Mouse (Mus musculus) brain, adult 2 months (tissue): ENCODE measurements around the gene Ccdc9b.
A peak's percentile ranks its signal among the peaks of the same experiment; 100 is the strongest.

Experiments used
- DNase-seq: peaks from one replicate; pipeline ENCODE4 v3.0.0; 2011; ENCODE audit warnings: low read depth, low spot score

The Ccdc9b gene

DNA sequence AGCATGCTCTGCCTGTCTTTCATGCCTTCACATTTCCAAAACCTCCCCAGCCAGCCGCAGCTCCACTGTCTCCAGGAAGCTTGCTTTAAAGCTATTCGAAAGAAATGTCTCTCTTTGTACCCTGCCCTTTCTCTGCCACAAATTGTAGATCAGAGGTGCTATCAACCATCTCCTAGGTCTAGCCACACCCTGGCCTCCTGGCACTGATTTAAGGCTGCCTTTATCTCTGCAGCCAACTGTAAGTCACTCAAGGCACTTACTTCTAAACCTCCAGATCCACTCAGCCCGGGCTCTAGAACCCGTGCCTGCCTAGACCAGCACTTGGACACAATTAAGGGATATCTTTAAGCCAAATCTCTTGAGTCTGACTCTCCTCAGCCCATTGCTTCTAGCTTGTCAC lies 16.0 kb upstream of the Ccdc9b start:
- no peak for DNase-seq

DNA sequence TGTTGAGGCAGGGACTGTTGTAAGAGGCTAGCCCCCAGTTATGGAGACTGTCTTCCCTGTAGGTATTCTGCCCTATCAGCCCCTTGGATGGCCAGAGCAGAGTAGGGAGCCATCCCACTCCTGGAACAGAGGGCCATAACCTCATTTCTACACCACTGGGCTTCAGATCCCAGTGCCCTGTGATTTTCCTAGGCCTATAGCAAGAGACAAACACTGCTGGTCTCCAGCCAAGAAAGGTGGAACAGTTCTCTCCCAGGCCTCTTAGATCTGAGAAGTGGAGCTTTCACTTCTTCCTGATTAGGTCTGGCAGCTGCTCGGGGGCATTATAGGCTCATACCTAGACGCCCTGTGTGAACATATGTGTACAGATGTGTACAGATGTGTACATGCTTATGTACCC lies 13.8 kb upstream of the Ccdc9b start:
- no peak for DNase-seq

DNA sequence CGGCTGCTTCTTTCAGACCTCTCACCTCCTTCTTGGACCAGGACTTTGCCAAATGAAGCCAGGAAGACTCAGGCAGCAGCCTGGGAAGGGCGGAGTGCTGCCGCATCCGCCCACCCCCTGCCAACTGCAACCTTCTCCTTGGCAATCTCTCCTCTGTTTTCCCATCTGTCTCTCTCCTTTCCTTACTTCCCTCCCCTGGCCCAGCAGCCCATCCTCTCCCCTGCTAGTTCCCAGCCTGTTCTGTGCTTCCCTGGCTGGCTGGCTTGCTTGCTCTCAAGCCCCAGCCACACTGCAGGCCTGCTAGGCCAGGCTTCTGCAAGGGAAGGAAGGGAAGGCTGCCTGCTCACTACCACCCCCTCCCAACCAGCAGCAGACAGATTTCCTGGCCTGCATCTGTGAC lies 13.4 kb upstream of the Ccdc9b start:
- DNase-seq, result peak; percentile 96

DNA sequence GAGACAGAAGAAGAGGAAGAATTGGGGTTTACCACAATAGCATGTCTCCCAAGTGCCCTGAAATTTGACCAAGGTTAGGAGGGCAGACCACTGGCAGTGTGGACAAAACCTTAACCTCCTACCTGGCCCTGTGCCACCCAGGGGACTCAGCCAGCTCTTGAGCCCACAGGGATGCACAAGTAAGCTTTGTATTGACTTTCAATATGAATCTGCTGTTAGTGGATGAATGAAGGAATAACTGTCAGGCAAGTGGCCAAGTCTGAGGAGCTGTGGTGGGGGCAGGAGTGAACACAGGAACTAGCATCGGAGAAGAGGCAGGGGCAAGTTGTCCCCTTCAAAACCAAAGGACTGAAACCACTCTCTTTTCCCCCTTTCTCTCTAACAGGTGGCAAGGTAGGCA lies 12.9 kb upstream of the Ccdc9b start:
- peak; percentile 63 for DNase-seq

DNA sequence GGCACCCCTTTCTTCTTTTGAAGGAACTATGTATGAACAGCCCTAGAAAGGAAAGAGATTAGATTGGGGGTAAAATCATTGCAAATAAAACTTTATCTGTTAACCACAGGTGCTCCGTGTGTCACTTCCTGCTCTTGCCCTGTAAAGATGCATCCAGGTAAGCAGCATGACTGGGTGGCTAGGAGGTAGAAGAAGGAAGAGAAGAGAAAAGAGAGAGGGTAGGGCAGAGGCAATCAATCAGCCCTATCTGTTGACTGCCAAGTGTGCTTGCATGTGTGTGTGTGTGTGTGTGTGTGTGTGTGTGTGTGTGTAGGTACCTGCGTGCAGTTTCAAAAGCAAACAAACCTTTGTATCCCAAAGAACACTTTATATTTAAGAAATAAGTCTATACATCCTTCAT lies 12.1 kb upstream of the Ccdc9b start:
- no peak for DNase-seq

DNA sequence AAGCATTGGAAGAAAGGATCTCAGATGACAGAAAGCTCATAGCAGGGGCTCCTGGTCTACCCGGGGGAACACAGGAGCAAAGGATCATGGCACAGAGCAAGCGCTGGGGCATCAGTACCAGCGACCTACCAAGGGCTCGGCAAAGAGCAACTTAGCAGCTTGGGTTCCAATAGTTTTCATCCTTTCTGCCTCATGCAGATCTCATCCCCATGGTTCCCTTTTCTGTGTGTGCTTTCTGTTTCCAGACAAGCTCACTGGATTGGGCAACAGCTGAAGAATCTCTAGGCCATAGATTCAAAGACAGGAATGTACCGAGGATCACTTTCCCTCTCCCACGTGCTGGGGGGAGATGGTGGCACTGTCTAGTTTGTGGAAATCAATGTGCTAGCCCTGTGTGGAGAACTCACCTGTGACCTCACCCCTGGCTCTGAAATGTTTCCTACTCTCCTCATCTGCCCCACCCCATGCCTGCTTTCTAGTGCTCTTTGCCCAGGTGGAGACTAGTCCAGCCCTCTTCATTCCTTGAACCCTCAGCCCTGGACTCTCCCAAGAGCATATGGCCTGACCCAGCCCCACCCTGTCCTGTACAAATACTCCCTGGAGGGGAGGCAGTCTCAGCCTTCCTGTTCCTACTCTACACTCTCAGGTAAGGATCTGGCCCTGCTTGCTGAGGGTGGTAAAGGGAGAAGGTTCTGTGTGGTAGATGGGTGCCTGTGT lies 9.9 kb upstream of the Ccdc9b start, which contains the start of gene Phgr1:
Gene Phgr1, plus strand, starts transcription at position 612 of the 717 bp plus-strand sequence.
- DNase-seq, result no peak

DNA sequence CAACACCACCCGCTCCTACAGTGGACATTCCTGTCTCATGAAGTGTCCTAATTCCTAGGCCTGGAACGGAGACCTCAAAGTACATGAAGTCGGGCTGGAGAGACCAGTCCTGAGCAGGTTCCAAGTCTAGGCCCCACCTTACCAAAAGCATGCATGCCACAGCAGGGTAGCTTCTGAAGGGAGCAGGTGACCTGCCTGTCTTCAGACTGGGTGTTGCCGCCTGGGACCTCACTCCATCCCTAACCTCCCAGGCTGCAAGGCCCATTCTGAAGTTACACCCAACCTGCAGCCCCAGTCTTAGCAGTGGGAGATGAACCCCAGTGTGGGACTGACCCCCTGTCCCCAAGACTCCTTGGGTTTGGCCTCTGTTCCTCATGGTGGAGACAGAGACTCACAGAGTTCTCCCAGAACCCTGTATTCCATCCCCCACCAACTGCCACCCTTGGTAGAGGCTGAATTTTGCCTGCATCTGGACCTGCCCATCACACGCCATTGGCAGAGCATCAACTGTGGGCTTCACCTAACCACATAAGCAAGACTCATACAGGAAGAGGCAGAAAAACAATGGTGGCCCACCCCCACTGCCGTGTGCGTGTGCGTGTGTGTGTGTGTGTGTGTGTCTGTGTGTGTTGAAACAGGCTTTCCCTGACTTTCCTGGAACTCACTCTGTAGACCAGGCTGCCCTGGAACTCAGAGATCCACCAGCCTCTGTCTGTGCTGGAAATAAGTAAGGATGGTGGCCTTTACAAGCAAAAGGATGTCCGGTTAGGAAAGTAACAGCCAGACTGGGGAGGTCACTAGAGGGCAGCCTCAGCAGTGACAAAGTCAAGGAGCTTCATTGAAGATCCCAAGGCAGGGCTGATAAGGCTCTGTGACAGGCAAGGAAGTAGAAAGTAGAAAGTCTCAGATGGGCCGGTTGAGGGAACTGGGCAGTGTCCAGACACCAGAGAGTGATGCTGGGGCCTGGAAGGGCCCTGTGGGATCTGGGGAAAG lies 3.9 kb upstream of the Ccdc9b start:
- no peak for DNase-seq

DNA sequence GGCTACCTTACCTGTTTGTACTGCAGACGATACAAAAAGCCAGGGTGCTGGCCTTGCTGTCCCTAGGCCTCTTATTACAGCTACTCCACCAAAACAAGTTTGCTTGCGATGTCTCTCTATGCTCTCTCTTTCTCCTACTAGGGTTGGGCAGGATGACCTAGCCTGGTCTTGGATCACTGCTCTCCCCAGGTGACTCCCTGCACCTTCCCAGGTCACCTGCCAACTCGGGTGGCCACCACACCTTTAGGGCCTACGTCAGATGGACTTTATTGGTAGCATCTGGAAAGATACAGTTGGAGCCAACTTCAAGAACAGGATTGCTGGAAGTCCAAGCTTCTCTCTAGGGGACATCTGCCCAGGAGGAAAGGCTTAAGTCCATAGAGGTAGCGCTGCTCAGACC lies 2.4 kb upstream of the Ccdc9b start:
- DNase-seq, result no peak

DNA sequence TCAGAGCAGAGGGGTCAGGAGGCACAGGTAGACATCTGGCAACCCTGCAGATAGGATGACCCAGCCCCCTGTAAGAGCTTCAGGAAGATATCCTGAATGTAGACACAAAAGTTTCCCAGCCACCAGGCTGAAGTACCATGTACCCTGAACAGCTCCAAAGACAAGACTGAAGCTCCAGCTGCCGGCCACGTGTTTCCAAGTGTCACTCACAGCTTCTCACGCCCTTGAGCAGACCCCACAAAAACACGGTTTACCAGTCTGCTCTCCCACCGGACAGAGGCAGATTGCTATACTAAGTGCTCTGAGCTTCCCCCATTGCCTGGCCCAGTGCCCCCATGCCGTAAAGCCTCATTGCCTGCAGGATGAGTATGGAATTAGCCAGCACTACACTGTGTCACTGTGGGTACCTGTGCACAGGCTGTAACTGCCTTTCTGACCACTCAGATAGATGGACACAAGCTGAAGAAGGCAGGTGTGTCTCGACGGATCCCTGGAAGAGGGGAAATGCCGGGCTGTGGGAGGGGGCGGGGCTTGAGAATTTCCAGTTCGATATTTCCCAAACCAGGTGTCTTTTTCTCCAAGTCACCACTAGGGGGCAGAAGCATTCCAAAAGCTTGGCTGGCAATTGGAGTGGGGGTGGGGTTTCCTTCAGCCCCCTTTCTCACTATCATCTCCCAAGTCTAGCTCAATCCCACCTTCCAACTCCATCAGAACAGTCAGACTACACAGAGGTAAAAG lies 1.8 kb upstream of the Ccdc9b start:
- DNase-seq, result peak; percentile 83

DNA sequence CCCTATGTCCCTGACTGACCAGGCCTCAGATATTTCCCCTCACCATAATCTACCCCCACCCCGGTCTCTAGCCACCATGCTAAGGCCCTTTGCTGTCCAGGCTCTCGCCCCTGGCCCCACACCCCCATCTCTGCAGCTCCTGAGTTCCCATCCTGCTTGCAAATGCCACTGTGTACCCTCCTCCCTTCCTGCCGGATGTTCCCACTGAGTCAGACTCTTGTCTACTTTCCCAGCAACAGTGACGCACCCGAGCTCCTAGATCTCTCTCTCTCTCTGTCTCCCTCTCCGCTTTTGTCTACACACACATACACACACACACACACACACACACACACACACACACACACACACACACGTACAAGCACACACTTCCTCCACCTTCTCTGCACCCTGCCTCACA lies 1.0 kb upstream of the Ccdc9b start:
- peak; percentile 94 for DNase-seq

DNA sequence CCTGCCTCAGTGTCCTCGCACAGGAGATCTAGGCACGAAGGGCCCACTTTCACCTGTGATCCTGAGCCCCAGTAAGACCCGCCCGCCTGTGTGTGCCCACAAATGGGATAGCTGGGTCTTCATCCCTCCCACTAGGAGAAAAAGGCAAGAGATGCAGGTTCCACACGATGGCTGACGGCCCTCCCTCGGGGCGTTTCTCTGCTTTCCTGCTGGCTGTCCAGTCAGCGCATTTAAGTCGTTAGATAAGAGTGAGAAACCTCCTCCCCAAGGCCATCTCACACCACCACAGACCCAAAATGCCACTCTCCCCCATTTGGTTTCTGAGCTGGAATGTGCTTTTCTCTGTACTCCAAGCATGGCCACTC lies 305 bp upstream of the Ccdc9b start:
- no peak for DNase-seq

DNA sequence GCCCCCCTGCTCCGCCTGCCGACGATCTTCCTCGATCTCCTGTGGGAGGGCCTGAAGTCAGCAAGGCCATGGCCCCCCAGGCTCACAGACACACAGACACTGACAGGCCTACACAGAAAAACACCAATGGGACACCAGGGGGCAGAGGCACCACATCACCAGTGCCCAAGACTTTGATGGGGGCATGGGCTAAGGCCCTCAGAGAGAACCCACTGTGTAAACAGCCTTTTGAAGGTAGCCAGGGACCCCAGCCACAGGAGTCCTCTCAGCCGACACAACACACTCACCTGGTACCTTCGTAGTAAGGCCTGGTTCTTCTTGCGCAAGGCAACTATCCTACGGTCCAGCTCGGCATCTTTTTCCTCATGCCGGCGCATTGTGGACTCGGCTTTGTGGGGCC lies 1.1 kb downstream of the Ccdc9b start:
- no peak for DNase-seq

DNA sequence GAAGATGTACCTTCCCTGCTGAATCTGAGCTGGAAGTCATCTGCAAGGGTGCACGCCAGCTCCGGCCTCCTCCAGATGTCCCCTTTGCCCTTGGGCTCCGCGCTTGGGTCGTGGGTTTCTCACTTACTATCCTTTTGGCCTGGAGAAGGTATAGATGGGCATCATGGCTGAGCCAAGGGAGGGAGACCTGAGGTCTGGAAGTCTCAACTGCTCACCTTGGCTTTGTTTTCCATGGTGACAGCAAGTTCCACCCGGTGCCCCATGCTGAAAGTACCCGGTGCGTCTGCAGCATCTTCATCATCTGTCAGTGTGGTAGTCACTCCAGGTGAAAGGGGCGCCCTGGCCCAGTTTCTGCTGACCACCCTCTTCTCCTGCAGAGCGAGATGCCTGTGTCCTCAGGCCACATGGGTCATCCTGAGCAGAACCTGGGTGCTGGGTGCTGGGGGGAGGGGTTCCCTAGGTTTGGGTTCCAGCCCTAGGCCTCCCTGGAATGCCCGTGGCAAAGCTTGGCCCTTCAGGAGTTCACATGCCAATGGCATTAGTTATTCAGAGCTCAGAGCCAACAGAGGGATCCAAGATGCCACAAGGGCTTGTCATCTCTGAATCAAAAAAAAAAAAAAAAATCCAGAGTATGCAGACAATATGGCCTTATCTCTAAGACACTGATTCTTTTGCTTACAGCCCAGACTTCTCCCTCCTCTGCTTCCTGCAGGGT lies 2.0 kb downstream of the Ccdc9b start:
- DNase-seq, result no peak

DNA sequence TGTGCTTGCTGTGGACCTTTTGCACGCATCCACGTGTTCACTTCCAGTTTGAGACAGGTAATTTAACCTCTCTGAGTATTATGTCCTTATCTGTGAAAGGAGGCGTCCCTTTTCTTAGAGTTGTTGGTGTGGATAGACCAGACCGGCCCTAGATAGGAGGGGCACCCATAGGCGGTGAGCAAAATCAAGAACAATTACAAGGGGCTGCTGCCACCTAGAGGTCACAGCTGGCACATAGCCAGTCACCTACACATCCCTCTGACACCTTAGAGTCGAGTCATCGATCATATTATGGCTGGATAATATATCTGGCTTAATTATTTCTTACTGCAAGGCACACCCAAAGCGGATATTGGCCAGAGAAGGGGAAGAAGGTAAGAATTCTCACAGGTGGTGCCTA lies 2.6 kb downstream of the Ccdc9b start:
- peak; percentile 79 for DNase-seq

DNA sequence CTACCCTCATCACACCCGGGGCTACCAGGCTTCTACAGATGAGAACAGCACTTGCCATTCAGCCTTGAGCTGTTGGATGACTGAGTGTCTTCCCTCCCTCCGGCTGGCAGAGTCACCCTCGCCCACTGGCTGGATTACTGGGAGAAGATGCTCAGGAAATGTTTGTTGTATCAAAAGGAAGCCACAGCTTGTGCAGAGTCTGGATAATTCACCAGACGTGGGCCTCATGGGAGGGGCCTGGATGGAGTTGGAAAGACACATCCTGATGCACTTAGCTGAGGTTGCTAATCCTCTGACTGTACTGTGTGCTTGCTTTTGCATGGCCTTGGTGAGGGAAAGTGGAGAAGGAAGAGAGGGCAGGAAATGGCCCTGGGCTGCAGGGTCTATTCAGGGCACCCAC lies 6.4 kb downstream of the Ccdc9b start:
- peak; percentile 63 for DNase-seq

DNA sequence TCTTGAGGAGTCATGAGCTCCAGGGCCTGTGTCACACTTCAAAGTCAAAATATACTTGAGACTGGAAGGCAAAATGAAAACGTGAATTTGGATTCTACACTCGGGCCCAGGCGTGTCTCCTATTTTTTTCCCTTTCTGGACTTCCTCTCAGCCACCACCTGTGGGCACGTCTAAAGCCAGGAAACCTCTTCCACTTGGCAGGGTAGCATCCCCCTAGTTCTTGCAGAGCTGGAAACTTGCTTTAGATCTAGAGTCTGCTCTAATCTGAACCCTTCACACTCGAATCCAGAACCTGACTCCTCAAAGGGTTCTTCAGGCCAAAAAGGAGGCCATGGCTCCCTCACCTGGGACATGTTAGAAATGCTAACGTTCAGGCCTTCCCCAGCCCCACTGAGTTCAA lies 7.1 kb downstream of the Ccdc9b start:
- no peak for DNase-seq

DNA sequence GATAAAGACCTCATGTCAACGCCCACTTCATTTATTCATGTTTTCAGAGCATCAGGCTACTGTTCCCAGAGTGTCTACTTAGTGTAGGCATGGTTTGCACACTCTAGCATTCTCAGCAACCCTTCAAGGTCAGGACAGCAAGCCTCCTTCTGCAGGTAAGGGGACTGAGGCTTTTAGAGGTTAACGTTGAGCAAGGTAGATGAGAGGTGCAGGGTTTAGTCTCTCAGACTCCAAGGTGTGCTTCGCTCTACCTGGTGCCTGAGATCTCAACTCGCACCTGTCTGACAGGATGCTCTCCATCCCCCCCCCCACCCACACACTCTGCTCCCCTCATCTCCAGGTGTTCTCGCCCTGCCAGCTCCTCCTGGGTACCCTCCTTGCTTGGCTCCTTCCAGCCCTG lies 8.3 kb downstream of the Ccdc9b start:
- DNase-seq, result no peak

DNA sequence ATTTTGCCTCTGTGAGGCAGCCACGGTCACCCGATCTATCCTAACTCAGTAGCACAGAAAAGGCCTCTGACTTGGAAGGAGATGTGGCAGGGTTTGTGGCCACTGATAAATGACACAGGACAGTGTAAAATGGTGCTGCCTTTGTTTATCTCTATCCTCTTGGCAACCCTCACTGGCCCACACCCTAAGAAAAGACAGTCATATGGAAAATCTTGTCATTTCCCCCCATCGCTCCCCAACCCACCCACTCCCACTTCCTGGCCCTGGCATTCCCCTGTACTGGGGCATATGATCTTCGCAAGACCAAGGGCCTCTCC lies 9.7 kb downstream of the Ccdc9b start:
- DNase-seq, result no peak

DNA sequence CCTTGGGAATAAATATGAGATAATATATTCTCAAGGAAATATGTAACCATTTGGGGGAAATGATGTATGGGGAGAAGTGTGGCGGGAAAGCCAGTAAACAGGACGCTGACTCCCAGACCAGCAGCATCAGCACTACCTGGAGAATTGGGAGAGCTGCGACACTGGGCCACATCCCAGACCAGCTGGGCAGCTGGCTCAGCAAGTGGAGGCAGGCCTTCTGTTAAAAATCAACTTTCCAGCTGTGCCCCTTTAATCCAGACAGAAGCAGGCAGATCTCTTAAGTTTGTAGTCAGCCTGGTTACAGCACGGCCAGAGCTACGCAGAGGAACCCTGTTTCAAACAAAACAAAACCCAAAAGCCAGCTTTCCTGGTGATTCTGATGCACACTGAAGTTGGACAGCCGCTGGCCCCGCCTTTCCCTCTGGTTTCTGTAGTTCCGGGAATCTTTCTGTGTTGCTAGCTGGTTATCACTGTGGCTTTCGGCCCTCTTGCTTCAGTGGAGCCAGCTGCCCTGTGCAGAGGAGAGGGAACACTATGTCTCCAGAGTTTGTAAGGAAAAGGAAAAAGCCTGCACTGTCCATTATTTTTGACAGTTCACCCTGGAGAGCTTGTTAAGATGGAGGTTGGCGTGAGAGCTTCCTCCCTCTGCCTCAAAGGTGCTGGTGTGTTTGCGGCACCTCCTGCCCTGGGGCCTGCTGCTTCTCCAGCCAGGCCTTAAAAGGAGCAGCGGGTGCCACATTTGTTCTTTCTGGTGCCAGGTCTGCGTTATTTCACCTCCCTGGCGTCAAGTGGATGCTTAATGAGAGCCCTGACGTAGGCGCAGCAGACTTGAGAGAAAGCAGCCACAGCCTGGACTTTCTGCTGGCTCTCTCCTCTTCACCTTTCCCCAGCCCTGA lies 10.3 kb downstream of the Ccdc9b start:
- no peak for DNase-seq

DNA sequence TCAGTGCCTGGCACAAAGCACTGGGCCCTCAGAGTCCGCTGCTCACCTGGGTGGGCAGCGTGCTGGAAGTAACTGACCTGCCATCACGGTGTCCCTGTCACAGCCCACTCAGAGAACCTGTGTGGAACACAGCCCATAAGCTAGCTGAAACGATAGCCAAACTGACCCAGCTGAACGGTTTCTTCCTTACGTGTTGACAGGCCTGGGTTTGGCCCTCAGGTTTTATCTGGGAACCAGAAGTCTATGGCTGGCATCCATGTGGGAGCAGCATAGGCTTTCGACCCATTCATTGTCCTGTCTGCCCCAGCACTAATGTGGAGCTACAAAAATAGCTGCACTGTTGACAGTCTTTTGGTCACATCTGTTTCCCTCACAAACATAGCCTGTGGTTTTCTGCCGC lies 12.0 kb downstream of the Ccdc9b start:
- peak; percentile 45 for DNase-seq
